In genomic region chr10:84646506-84647102, GRCm38 (mm10) we compare ENCODE assay signal across 10 mouse cellular contexts. TPM values are rescaled to one million over a fixed set of nuclear protein-coding genes. Genes with fewer than 3 reads are reported as not detected.
DNase-seq lines count a peak whose midpoint lies in the region; TF ChIP-seq lines count a peak whose summit lies in the region.
"Had no signal": no experiment of that assay in that cellular context is flagged by ENCODE, and none has a peak within 500 bp of the region (broad histone marks: within the 10 kb centered on the region; RNA-seq: fewer than 3 reads in every experiment).

No protein-coding gene starts in this region.

- H3K4me1 ChIP-seq in heart, adult 2 months (ENCODE audit: control insufficient read depth, insufficient read depth, low read length): no peaks in the 10 kb centered on the region; the same call in 1 of the 2 replicates
- H3K4me1 ChIP-seq in cerebellum, adult 2 months (ENCODE audit: control insufficient read depth, insufficient read depth, low read length): peaks cover 5% of the 10 kb centered on the region; the same call in 1 of the 2 replicates

- no peak overlapping the region for H3K4me3 ChIP-seq in heart, adult 2 months
- no peak overlapping the region for H3K4me3 ChIP-seq in cerebellum, adult 2 months (replicated peaks; ENCODE audit: insufficient read depth, low read depth, low read length)
- H3K4me3 ChIP-seq in macrophage (ENCODE audit: inconsistent target): peak overlapping the region; percentile 4; the same call in 1 of the 2 replicates
- H3K4me3 ChIP-seq: erythroblast, embryonic 14.5 days; myocyte had no signal

- DNase-seq in heart, adult 2 months: peak; percentile 24 to 54
- no peak for DNase-seq in heart, postnatal 25 days (ENCODE audit: low spot score)
- DNase-seq in cerebellum, adult 2 months: peak; percentile 27 to 28
- peak; percentile 39 for DNase-seq in layer of hippocampus, adult 9-10 months (ENCODE audit: low spot score)
- peak; percentile 51 for DNase-seq in spleen, adult 12 weeks (ENCODE audit: low spot score)
- DNase-seq in ovary, postnatal 36 days (ENCODE audit: low spot score): no peak
- no peak for DNase-seq in urinary bladder, adult 2 months (ENCODE audit: low spot score)

- no peak for TF ChIP-seq EP300 in heart, adult 2 months (IDR thresholded peaks at IDR 0.05; ENCODE audit: insufficient read depth, low read depth, low read length)

- H3K27ac ChIP-seq in heart, adult 2 months: no peak overlapping the region
- no peak overlapping the region for H3K27ac ChIP-seq in cerebellum, adult 2 months (ENCODE audit: insufficient read depth, low read length)
- H3K27ac ChIP-seq in macrophage: peak overlapping the region; percentile 80

- intact Hi-C loops in heart, adult 2 months (cut with DNase I): loop anchor here (10.0 kb wide), 1 partner anchor 188 kb away; no protein-coding TSS in a partner anchor
- intact Hi-C loops in heart, postnatal 25 days (cut with DNase I): loop anchor here (10.0 kb wide), 2 partner anchors 188 to 478 kb away; partner anchors contain the start of gene Mterf2

- no peaks in the 10 kb centered on the region for H3K27me3 ChIP-seq in heart, adult 2 months (ENCODE audit: control insufficient read depth, insufficient read depth, low read length)
- H3K27me3 ChIP-seq in cerebellum, adult 2 months (ENCODE audit: control insufficient read depth, insufficient read depth, low read length): no peaks in the 10 kb centered on the region

- TF ChIP-seq POLR2A in heart, adult 2 months (IDR thresholded peaks at IDR 0.05; ENCODE audit: insufficient read depth, low read depth, low read length): no peak
- no peak for TF ChIP-seq POLR2A in cerebellum, adult 2 months (IDR thresholded peaks at IDR 0.05; ENCODE audit: borderline replicate concordance, insufficient read depth, low read length)

- no peaks in the 10 kb centered on the region for H3K79me2 ChIP-seq in heart, adult 2 months (replicated peaks; ENCODE audit: control insufficient read depth, insufficient read depth, low read length)
- H3K79me2 ChIP-seq in macrophage (ENCODE audit: inconsistent target): no peaks in the 10 kb centered on the region

- no peaks in the 10 kb centered on the region for H3K36me3 ChIP-seq in heart, adult 2 months (ENCODE audit: control insufficient read depth, insufficient read depth, low read length)
- H3K36me3 ChIP-seq in macrophage (ENCODE audit: inconsistent target): no peaks in the 10 kb centered on the region

- 61% methylated on average over 12 of the region's 12 CpGs for WGBS in heart, adult 2 months
- WGBS in cerebellum, adult 2 months: 39% methylated on average over 12 of the region's 12 CpGs
- WGBS in macrophage (ENCODE audit: missing documents): 13% methylated on average over 12 of the region's 12 CpGs

- TF ChIP-seq CTCF in heart, adult 2 months (IDR thresholded peaks at IDR 0.05): no peak
- TF ChIP-seq CTCF in cerebellum, adult 2 months (IDR thresholded peaks at IDR 0.05; ENCODE audit: borderline replicate concordance, insufficient read depth, low read depth, low read length): no peak

- H3K9ac ChIP-seq in heart, adult 2 months (ENCODE audit: low read depth, low read length): no peak overlapping the region

RNA-seq across cellular contexts. Expression of gene Polr3b, which starts 24.5 kb away (rescaled TPM):
- 10 to 100 TPM in 1 of 2 experiments, 1 to 10 TPM in 1; 8.9 to 10.9 TPM for total RNA-seq in heart, adult 2 months (2021)
- polyA plus RNA-seq in heart, adult 2 months (2012; rRNA removed): 3.0 and 5.1 TPM in 2 replicates
- total RNA-seq in heart, postnatal 25 days (2021): 10 to 100 TPM; 11.7 to 12.7 TPM
- polyA plus RNA-seq in cerebellum, adult 2 months (2012; rRNA removed): 9.7 and 10.1 TPM in 2 replicates
- total RNA-seq in macrophage (2018; cell fraction: chromatin; rRNA removed): 10 to 100 TPM; 24.8 to 73.2 (median 47.0) TPM
- total RNA-seq in macrophage (2018; cell fraction: cytosol; rRNA removed): 10 to 100 TPM in 20 of 26 experiments, 1 to 10 TPM in 6; 6.2 to 16.7 (median 11.8) TPM
- total RNA-seq in macrophage (2018; cell fraction: nucleus; rRNA removed): 10 to 100 TPM; 12.2 to 42.3 (median 21.3) TPM
- polyA plus RNA-seq in macrophage (2018): 9.6 to 15.9 TPM (median 10.0 TPM) in 3 replicates
- polyA plus RNA-seq in urinary bladder, adult 2 months (2012; rRNA removed): 7.0 and 9.1 TPM in 2 replicates

Comparison
In these comparisons a context has a peak if more than half of its experiments do, and no peak if none do; other contexts are left out.
1. DNase-seq: peak in heart, adult 2 months (2 of 2), cerebellum, adult 2 months (2 of 2), layer of hippocampus, adult 9-10 months (single experiment) and spleen, adult 12 weeks (single experiment); none in heart, postnatal 25 days (single experiment), ovary, postnatal 36 days (single experiment) and urinary bladder, adult 2 months (single experiment).